Mouse (Mus musculus) cerebellum, adult 2 months (tissue): Measurements from ENCODE around the gene Lrrfip2.

Experiments
- CTCF ChIP-seq: fragments of 200-500 bp; IDR thresholded peaks from 2 replicates; pipeline ENCODE4 v1.5.1; 2011; ENCODE audit warnings: low read depth, mild to moderate bottlenecking, control low read depth, low read length, moderate library complexity, borderline replicate concordance; ENCODE audit not compliant: insufficient read depth
- POLR2A ChIP-seq: fragments of 200-500 bp; IDR thresholded peaks from 2 replicates; pipeline ENCODE4 v1.6.1; 2011; ENCODE audit warnings: low read length, control low read depth, borderline replicate concordance; ENCODE audit not compliant: insufficient read depth

GRCm38 (mm10) chr9:111096419-111097326 lies 20.7 kb upstream of the Lrrfip2 start:
- TF ChIP-seq POLR2A: no peak
- TF ChIP-seq CTCF: no peak
